8 mouse cellular contexts compared by ENCODE assay signal in genomic region chr10:85161745-85162351, GRCm38 (mm10). TPM values are rescaled to one million over a fixed set of nuclear protein-coding genes. Genes with fewer than 3 reads are reported as not detected.
DNase-seq lines count a peak whose midpoint lies in the region; ATAC-seq and TF ChIP-seq lines count a peak whose summit lies in the region.

No protein-coding gene starts in this region.

- peak overlapping the region; percentile 27; the same call in 1 of the 2 replicates for H3K4me2 ChIP-seq in hindbrain, postnatal 0 days (ENCODE audit: low read depth, low read length)
- H3K4me2 ChIP-seq in hindbrain, embryonic 12.5 days (replicated peaks): no peak overlapping the region

- peak; percentile 18 for DNase-seq in adrenal gland, postnatal 14 days
- no peak for DNase-seq in adrenal gland, postnatal 10 days
- DNase-seq in hindbrain, postnatal 0 days (ENCODE audit: low spot score): peak; percentile 83
- peak; percentile 58 for DNase-seq in right cerebral cortex, adult 18-20 months
- no peak for DNase-seq in right cerebral cortex, postnatal 10 days (ENCODE audit: low spot score in 2 of 2)
- DNase-seq in urinary bladder, adult 18-20 months (ENCODE audit: low spot score in 2 of 2): no peak
- no peak for DNase-seq in kidney, adult 11 months

- 0 out of 2 replicates have a peak, but pooled peaks cover 6% of the 10 kb centered on the region for H3K4me1 ChIP-seq in hindbrain, postnatal 0 days (ENCODE audit: insufficient read depth, low read length)
- no peaks in the 10 kb centered on the region for H3K4me1 ChIP-seq in hindbrain, embryonic 12.5 days

- H3K27me3 ChIP-seq in hindbrain, postnatal 0 days (ENCODE audit: insufficient read depth, low read length): no peaks in the 10 kb centered on the region
- H3K27me3 ChIP-seq in hindbrain, embryonic 12.5 days: no peaks in the 10 kb centered on the region

- peak; percentile 89 for ATAC-seq in hindbrain, postnatal 0 days
- ATAC-seq in hindbrain, embryonic 12.5 days (ENCODE audit: low FRiP score): no peak

- H3K9me3 ChIP-seq in hindbrain, postnatal 0 days (ENCODE audit: low read length): no peaks in the 10 kb centered on the region
- no peaks in the 10 kb centered on the region for H3K9me3 ChIP-seq in hindbrain, embryonic 12.5 days (replicated peaks)

- 0 out of 2 replicates have a peak overlapping the region, but pooled peaks have one; percentile 45 for H3K27ac ChIP-seq in hindbrain, postnatal 0 days
- H3K27ac ChIP-seq in hindbrain, embryonic 12.5 days: no peak overlapping the region

- no peak for TF ChIP-seq CTCF in hindbrain, postnatal 0 days (IDR thresholded peaks at IDR 0.05; ENCODE audit: low read depth)

- no peak overlapping the region for H3K9ac ChIP-seq in hindbrain, postnatal 0 days (replicated peaks; ENCODE audit: low read length)
- H3K9ac ChIP-seq in hindbrain, embryonic 12.5 days: no peak overlapping the region

- H3K4me3 ChIP-seq in hindbrain, postnatal 0 days (ENCODE audit: low read length): no peak overlapping the region
- no peak overlapping the region for H3K4me3 ChIP-seq in hindbrain, embryonic 12.5 days

- WGBS in hindbrain, postnatal 0 days: 63% methylated on average over 5 of the region's 5 CpGs
- 81% methylated on average over 5 of the region's 5 CpGs for WGBS in hindbrain, embryonic 12.5 days

- no peaks in the 10 kb centered on the region for H3K36me3 ChIP-seq in hindbrain, postnatal 0 days (ENCODE audit: insufficient read depth, low read length)
- H3K36me3 ChIP-seq in hindbrain, embryonic 12.5 days: no peaks in the 10 kb centered on the region

RNA-seq across cellular contexts. Expression of gene Cry1, which starts 23.0 kb away (rescaled TPM):
- total RNA-seq in adrenal gland, postnatal 14 days (2021): 17.4 and 23.4 TPM in 2 replicates
- total RNA-seq in adrenal gland, postnatal 10 days (2021): 10 to 100 TPM; 17.2 to 23.5 TPM
- total RNA-seq in hindbrain, postnatal 0 days (2014; rRNA removed): 14.6 and 16.3 TPM in 2 replicates
- polyA plus RNA-seq in hindbrain, postnatal 0 days (2015; fragmentation: Nextera tagmentation; extraction: Ambion mirVana): 28.6 and 30.8 TPM in 2 replicates
- polyA plus RNA-seq in hindbrain, embryonic 12.5 days (2016; fragmentation: Nextera tagmentation; extraction: Ambion mirVana): 37.5 and 37.8 TPM in 2 replicates

RNA-seq across cellular contexts. Expression of gene Mterf2, which starts 34.0 kb away (rescaled TPM):
- 8.3 and 9.1 TPM in 2 replicates for total RNA-seq in adrenal gland, postnatal 14 days (2021)
- 10 to 100 TPM in 1 of 2 experiments, 1 to 10 TPM in 1; 7.3 to 13.8 TPM for total RNA-seq in adrenal gland, postnatal 10 days (2021)
- 9.8 and 16.3 TPM in 2 replicates for total RNA-seq in hindbrain, postnatal 0 days (2014; rRNA removed)
- polyA plus RNA-seq in hindbrain, postnatal 0 days (2015; fragmentation: Nextera tagmentation; extraction: Ambion mirVana): 20.0 and 22.8 TPM in 2 replicates
- polyA plus RNA-seq in hindbrain, embryonic 12.5 days (2016; fragmentation: Nextera tagmentation; extraction: Ambion mirVana): 30.8 and 34.6 TPM in 2 replicates

RNA-seq across cellular contexts. Expression of gene Tmem263, which starts 59.4 kb away (rescaled TPM):
- 19.4 and 22.6 TPM in 2 replicates for total RNA-seq in adrenal gland, postnatal 14 days (2021)
- total RNA-seq in adrenal gland, postnatal 10 days (2021): 10 to 100 TPM; 22.5 to 24.7 TPM
- 20.4 and 21.1 TPM in 2 replicates for total RNA-seq in hindbrain, postnatal 0 days (2014; rRNA removed)
- 46.9 and 48.6 TPM in 2 replicates for polyA plus RNA-seq in hindbrain, postnatal 0 days (2015; fragmentation: Nextera tagmentation; extraction: Ambion mirVana)
- 75.0 and 87.3 TPM in 2 replicates for polyA plus RNA-seq in hindbrain, embryonic 12.5 days (2016; fragmentation: Nextera tagmentation; extraction: Ambion mirVana)

RNA-seq across cellular contexts. Expression of gene Fhl4, which starts 59.6 kb away (rescaled TPM):
- total RNA-seq in adrenal gland, postnatal 14 days (2021): 0.26 and 0.48 TPM in 2 replicates
- under 1 TPM; 0.51 to 0.73 TPM for total RNA-seq in adrenal gland, postnatal 10 days (2021)
- total RNA-seq in hindbrain, postnatal 0 days (2014; rRNA removed): 1.2 TPM in 2 replicates
- 2.1 TPM in 2 replicates for polyA plus RNA-seq in hindbrain, postnatal 0 days (2015; fragmentation: Nextera tagmentation; extraction: Ambion mirVana)
- 1.2 and 1.9 TPM in 2 replicates for polyA plus RNA-seq in hindbrain, embryonic 12.5 days (2016; fragmentation: Nextera tagmentation; extraction: Ambion mirVana)

Comparison
In these comparisons a context has a peak if more than half of its experiments do, and no peak if none do; other contexts are left out.
1. DNase-seq: peak in adrenal gland, postnatal 14 days (single experiment), hindbrain, postnatal 0 days (single experiment) and right cerebral cortex, adult 18-20 months (single experiment); none in adrenal gland, postnatal 10 days (single experiment), right cerebral cortex, postnatal 10 days (0 of 2), urinary bladder, adult 18-20 months (0 of 2) and kidney, adult 11 months (single experiment).